10 mouse cellular contexts compared by ENCODE assay signal in genomic region chr5:20227912-20228762, GRCm38 (mm10).
A peak's percentile ranks its signal among the peaks of the same experiment; 100 is the strongest.
DNase-seq lines count a peak whose midpoint lies in the region; ATAC-seq lines count a peak whose summit lies in the region.
"Had no signal": no experiment of that assay in that cellular context is flagged by ENCODE, and none has a peak within 500 bp of the region (broad histone marks: within the 10 kb centered on the region; RNA-seq: fewer than 3 reads in every experiment).

No protein-coding gene starts in this region.

- intact Hi-C loops in left cerebral cortex, postnatal 25 days (cut with DNase I): loop anchor here (5.0 kb wide), 1 partner anchor 74 kb away; no protein-coding TSS in a partner anchor

- no peaks in the 10 kb centered on the region for H3K36me3 ChIP-seq in neural tube, embryonic 14.5 days (ENCODE audit: control insufficient read depth, insufficient read depth, low read length)

- peak overlapping the region; percentile 24 for H3K4me3 ChIP-seq in neural tube, embryonic 14.5 days (ENCODE audit: low read depth, low read length)
- H3K4me3 ChIP-seq: myocyte had no signal

- WGBS in neural tube, embryonic 14.5 days: 29% methylated on average over 16 of the region's 16 CpGs

- H3K27ac ChIP-seq in neural tube, embryonic 14.5 days (ENCODE audit: low read depth, low read length): peak overlapping the region; percentile 40

- H3K9ac ChIP-seq in neural tube, embryonic 14.5 days (replicated peaks; ENCODE audit: low read depth, low read length): peak overlapping the region; percentile 21; the same call in 1 of the 2 replicates

- ATAC-seq in neural tube, embryonic 14.5 days (ENCODE audit: low read depth): peak; percentile 64
- ATAC-seq: intestine, postnatal 0 days had no signal

- peaks cover 10% of the 10 kb centered on the region; the same call in 1 of the 2 replicates for H3K4me1 ChIP-seq in neural tube, embryonic 14.5 days (ENCODE audit: control insufficient read depth, insufficient read depth, low read length)

- peak overlapping the region; percentile 35; the same call in 1 of the 2 replicates for H3K4me2 ChIP-seq in neural tube, embryonic 14.5 days (ENCODE audit: low read depth, low read length)

- no peaks in the 10 kb centered on the region for H3K9me3 ChIP-seq in neural tube, embryonic 14.5 days (ENCODE audit: control insufficient read depth, low read length)

- peak; percentile 27 to 31 for DNase-seq in cerebellum, postnatal 10 days
- DNase-seq in cerebellum, adult 9-11 months: no peak
- DNase-seq in lung, adult 18-20 months: peak; percentile 9 to 23
- no peak for DNase-seq in lung, postnatal 4 days
- peak; percentile 33 to 69 for DNase-seq in left cerebral cortex, postnatal 25 days (ENCODE audit: low spot score in 2 of 2)
- no peak for DNase-seq in gastrocnemius, adult 18-20 months (ENCODE audit: low spot score)
- no peak for DNase-seq in adrenal gland, adult (ENCODE audit: inconsistent age in 2 of 2, low spot score in 1 of 2)

- no peaks in the 10 kb centered on the region for H3K27me3 ChIP-seq in neural tube, embryonic 14.5 days (ENCODE audit: control insufficient read depth, insufficient read depth, low read length)

Comparison
In these comparisons a context has a peak if more than half of its experiments do, and no peak if none do; other contexts are left out.
1. DNase-seq: peak in cerebellum, postnatal 10 days (2 of 2), lung, adult 18-20 months (2 of 2) and left cerebral cortex, postnatal 25 days (2 of 2); none in cerebellum, adult 9-11 months (single experiment), lung, postnatal 4 days (0 of 2), gastrocnemius, adult 18-20 months (single experiment) and adrenal gland, adult (0 of 2).